In genomic region chr2:50738936-50739598, GRCm38 (mm10) we compare ENCODE assay signal across 24 mouse cellular contexts.
DNase-seq lines count a peak whose midpoint lies in the region; ATAC-seq and TF ChIP-seq lines count a peak whose summit lies in the region.
"Had no signal": no experiment of that assay in that cellular context is flagged by ENCODE, and none has a peak within 500 bp of the region (broad histone marks: within the 10 kb centered on the region; RNA-seq: fewer than 3 reads in every experiment).

No protein-coding gene starts in this region.

- no peak overlapping the region for H3K9ac ChIP-seq in midbrain, postnatal 0 days (replicated peaks; ENCODE audit: low read length, poor library complexity, severe bottlenecking)
- H3K9ac ChIP-seq in midbrain, embryonic 11.5 days (ENCODE audit: low read length): no peak overlapping the region
- no peak overlapping the region for H3K9ac ChIP-seq in neural tube, embryonic 14.5 days (replicated peaks; ENCODE audit: low read depth, low read length)
- H3K9ac ChIP-seq in heart, embryonic 11.5 days (ENCODE audit: low read depth, low read length): no peak overlapping the region
- H3K9ac ChIP-seq: heart, embryonic 15.5 days; kidney, embryonic 15.5 days; liver, postnatal 0 days had no signal

- H3K4me1 ChIP-seq in midbrain, embryonic 10.5 days: peaks cover 13% of the 10 kb centered on the region
- no peaks in the 10 kb centered on the region; the same call in 1 of the 2 replicates for H3K4me1 ChIP-seq in midbrain, postnatal 0 days (ENCODE audit: insufficient read depth, low read length)
- H3K4me1 ChIP-seq in midbrain, embryonic 11.5 days (ENCODE audit: control insufficient read depth, insufficient read depth, low read length): peaks cover 6% of the 10 kb centered on the region; the same call in 1 of the 2 replicates
- peaks cover 14% of the 10 kb centered on the region for H3K4me1 ChIP-seq in neural tube, embryonic 14.5 days (ENCODE audit: control insufficient read depth, insufficient read depth, low read length)
- H3K4me1 ChIP-seq in heart, embryonic 11.5 days (ENCODE audit: control insufficient read depth, insufficient read depth, low read length): no peaks in the 10 kb centered on the region
- H3K4me1 ChIP-seq: heart, embryonic 15.5 days had no signal

- H3K27me3 ChIP-seq in midbrain, embryonic 10.5 days (ENCODE audit: low read depth, poor library complexity, severe bottlenecking): no peaks in the 10 kb centered on the region
- no peaks in the 10 kb centered on the region for H3K27me3 ChIP-seq in midbrain, postnatal 0 days (ENCODE audit: insufficient read depth, low read length)
- H3K27me3 ChIP-seq in midbrain, embryonic 11.5 days (ENCODE audit: control insufficient read depth, insufficient read depth, low read length): no peaks in the 10 kb centered on the region
- H3K27me3 ChIP-seq in neural tube, embryonic 14.5 days (ENCODE audit: control insufficient read depth, insufficient read depth, low read length): no peaks in the 10 kb centered on the region
- no peaks in the 10 kb centered on the region for H3K27me3 ChIP-seq in heart, embryonic 11.5 days (ENCODE audit: control insufficient read depth, insufficient read depth, low read length)
- H3K27me3 ChIP-seq: heart, embryonic 15.5 days; kidney, embryonic 15.5 days; Patski had no signal

- WGBS in midbrain, embryonic 10.5 days: 68% methylated on average over 8 of the region's 8 CpGs
- 54% methylated on average over 8 of the region's 8 CpGs for whole genome bisulfite sequencing in midbrain, postnatal 0 days
- 67% methylated on average over 8 of the region's 8 CpGs for WGBS in midbrain, embryonic 11.5 days
- 23% methylated on average over 8 of the region's 8 CpGs for WGBS in neural tube, embryonic 14.5 days
- WGBS in heart, embryonic 11.5 days (ENCODE audit: insufficient replicate concordance): 64% methylated on average over 8 of the region's 8 CpGs

- H3K4me3 ChIP-seq in midbrain, embryonic 10.5 days: no peak overlapping the region
- no peak overlapping the region for H3K4me3 ChIP-seq in midbrain, postnatal 0 days (ENCODE audit: low read depth, low read length)
- H3K4me3 ChIP-seq in midbrain, embryonic 11.5 days (ENCODE audit: low read depth, low read length): no peak overlapping the region
- H3K4me3 ChIP-seq in neural tube, embryonic 14.5 days (ENCODE audit: low read depth, low read length): no peak overlapping the region
- H3K4me3 ChIP-seq in heart, embryonic 11.5 days (ENCODE audit: low read depth, low read length): no peak overlapping the region
- H3K4me3 ChIP-seq: heart, adult 2 months; heart, embryonic 15.5 days; kidney, embryonic 15.5 days; limb, embryonic 10.5 days; myocyte had no signal

- no peaks in the 10 kb centered on the region for H3K36me3 ChIP-seq in midbrain, embryonic 10.5 days
- H3K36me3 ChIP-seq in midbrain, postnatal 0 days (ENCODE audit: insufficient read depth, low read length): no peaks in the 10 kb centered on the region
- H3K36me3 ChIP-seq in midbrain, embryonic 11.5 days (ENCODE audit: control insufficient read depth, insufficient read depth, low read length): no peaks in the 10 kb centered on the region
- H3K36me3 ChIP-seq in neural tube, embryonic 14.5 days (ENCODE audit: control insufficient read depth, insufficient read depth, low read length): no peaks in the 10 kb centered on the region
- no peaks in the 10 kb centered on the region for H3K36me3 ChIP-seq in heart, embryonic 11.5 days (ENCODE audit: control insufficient read depth, insufficient read depth, low read length)
- H3K36me3 ChIP-seq: heart, embryonic 15.5 days; kidney, embryonic 15.5 days; limb, embryonic 10.5 days had no signal

- no peak for ATAC-seq in midbrain, postnatal 0 days (ENCODE audit: low FRiP score)
- ATAC-seq in midbrain, embryonic 11.5 days (ENCODE audit: low FRiP score): peak; percentile 48; the same call in 1 of the 2 replicates
- 0 out of 2 replicates have a peak, but pooled peaks have one; percentile 29 for ATAC-seq in neural tube, embryonic 14.5 days (ENCODE audit: low read depth)
- no peak for ATAC-seq in heart, embryonic 11.5 days (replicated peaks; ENCODE audit: insufficient number of reproducible peaks, low FRiP score, low TSS enrichment)
- ATAC-seq: activated CD4-positive, CD25-positive, alpha-beta regulatory T cell, adult 4 months; intestine, postnatal 0 days; liver, postnatal 0 days; Patski had no signal

- no peaks in the 10 kb centered on the region for H3K9me3 ChIP-seq in midbrain, embryonic 10.5 days (replicated peaks)
- no peaks in the 10 kb centered on the region for H3K9me3 ChIP-seq in midbrain, postnatal 0 days (ENCODE audit: low read length)
- H3K9me3 ChIP-seq in midbrain, embryonic 11.5 days (ENCODE audit: control insufficient read depth, low read length): no peaks in the 10 kb centered on the region
- no peaks in the 10 kb centered on the region for H3K9me3 ChIP-seq in neural tube, embryonic 14.5 days (ENCODE audit: control insufficient read depth, low read length)
- no peaks in the 10 kb centered on the region for H3K9me3 ChIP-seq in heart, embryonic 11.5 days (replicated peaks; ENCODE audit: control insufficient read depth, low read length)
- H3K9me3 ChIP-seq: heart, embryonic 15.5 days; kidney, embryonic 15.5 days; limb, embryonic 10.5 days had no signal

- no peak for TF ChIP-seq CTCF in midbrain, postnatal 0 days (IDR thresholded peaks at IDR 0.05)

- DNase-seq in embryo, embryonic 11 days: peak; percentile 23
- DNase-seq in embryo, embryonic 10 days (ENCODE audit: low spot score): no peak
- DNase-seq in midbrain, embryonic 10.5 days (ENCODE audit: low spot score): no peak
- DNase-seq in midbrain, postnatal 0 days (ENCODE audit: low spot score): no peak
- peak; percentile 82 for DNase-seq in midbrain, embryonic 11.5 days (ENCODE audit: low spot score, missing footprints)
- no peak for DNase-seq in adrenal gland, adult 2 months
- DNase-seq: adrenal gland, postnatal 25 days; cerebellum, adult 18-20 months; cerebellum, postnatal 25 days; gastrocnemius, postnatal 10 days; heart, adult 2 months; layer of hippocampus, adult 9-11 months; liver, postnatal 0 days; lung, postnatal 10 days; right cerebral cortex, adult 18-20 months had no signal

- H3K27ac ChIP-seq in midbrain, embryonic 10.5 days (replicated peaks): peak overlapping the region; percentile 28; the same call in 1 of the 2 replicates
- no peak overlapping the region for H3K27ac ChIP-seq in midbrain, postnatal 0 days (ENCODE audit: low read depth, low read length)
- H3K27ac ChIP-seq in midbrain, embryonic 11.5 days (ENCODE audit: low read depth, low read length): peak overlapping the region; percentile 32; the same call in 1 of the 2 replicates
- no peak overlapping the region for H3K27ac ChIP-seq in neural tube, embryonic 14.5 days (ENCODE audit: low read depth, low read length)
- no peak overlapping the region for H3K27ac ChIP-seq in heart, embryonic 11.5 days (ENCODE audit: low read depth, low read length)
- H3K27ac ChIP-seq: heart, adult 2 months; heart, embryonic 15.5 days; kidney, embryonic 15.5 days; limb, embryonic 10.5 days had no signal

- H3K4me2 ChIP-seq in midbrain, postnatal 0 days (ENCODE audit: low read depth, low read length, poor library complexity, severe bottlenecking): no peak overlapping the region
- H3K4me2 ChIP-seq in midbrain, embryonic 11.5 days: no peak overlapping the region
- H3K4me2 ChIP-seq in neural tube, embryonic 14.5 days (ENCODE audit: low read depth, low read length): no peak overlapping the region
- no peak overlapping the region for H3K4me2 ChIP-seq in heart, embryonic 11.5 days
- H3K4me2 ChIP-seq: heart, embryonic 15.5 days; kidney, embryonic 15.5 days had no signal

Comparison
In these comparisons a context has a peak if more than half of its experiments do, and no peak if none do; other contexts are left out.
1. DNase-seq: peak in embryo, embryonic 11 days (single experiment) and midbrain, embryonic 11.5 days (single experiment); none in embryo, embryonic 10 days (single experiment), midbrain, embryonic 10.5 days (single experiment), midbrain, postnatal 0 days (single experiment) and adrenal gland, adult 2 months (single experiment).
2. H3K27ac ChIP-seq: peak in midbrain, embryonic 10.5 days (single experiment) and midbrain, embryonic 11.5 days (single experiment); none in midbrain, postnatal 0 days (single experiment), neural tube, embryonic 14.5 days (single experiment) and heart, embryonic 11.5 days (single experiment).
3. ATAC-seq: peak in midbrain, embryonic 11.5 days (single experiment) and neural tube, embryonic 14.5 days (single experiment); none in midbrain, postnatal 0 days (single experiment) and heart, embryonic 11.5 days (single experiment).